Mouse (Mus musculus) liver, embryonic 14.5 days (tissue): Measurements from ENCODE around the gene Ube2cbp.

ENCODE experiments used
- CTCF ChIP-seq: IDR thresholded peaks from 2 replicates; pipeline ENCODE4 v1.5.1; 2016; ENCODE audit warnings: antibody characterized with exemption, low read depth, control low read depth
- EP300 ChIP-seq: IDR thresholded peaks from 2 replicates; pipeline ENCODE4 v1.6.1; 2016; ENCODE audit warnings: antibody characterized with exemption, low read depth

DNA sequence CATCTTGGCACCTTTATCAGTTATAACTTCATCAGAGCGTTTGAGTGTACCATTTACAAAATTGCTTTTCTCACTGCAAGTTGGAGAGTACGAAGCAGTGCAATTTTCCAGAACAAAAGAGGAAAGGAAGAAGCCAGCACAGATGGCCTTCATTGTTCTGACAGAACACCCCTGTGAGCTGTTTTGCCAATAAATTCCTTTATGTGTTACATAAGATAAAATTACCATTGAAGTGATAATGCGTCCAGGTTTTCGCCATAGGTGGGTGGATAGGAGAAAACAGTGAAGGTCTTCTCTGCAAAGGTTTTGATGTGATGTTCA lies 183.6 kb downstream of the Ube2cbp start:
- TF ChIP-seq CTCF = no peak
- TF ChIP-seq EP300 = no peak
